Comparison of ENCODE assay signal across 22 mouse cellular contexts in the genomic region with DNA sequence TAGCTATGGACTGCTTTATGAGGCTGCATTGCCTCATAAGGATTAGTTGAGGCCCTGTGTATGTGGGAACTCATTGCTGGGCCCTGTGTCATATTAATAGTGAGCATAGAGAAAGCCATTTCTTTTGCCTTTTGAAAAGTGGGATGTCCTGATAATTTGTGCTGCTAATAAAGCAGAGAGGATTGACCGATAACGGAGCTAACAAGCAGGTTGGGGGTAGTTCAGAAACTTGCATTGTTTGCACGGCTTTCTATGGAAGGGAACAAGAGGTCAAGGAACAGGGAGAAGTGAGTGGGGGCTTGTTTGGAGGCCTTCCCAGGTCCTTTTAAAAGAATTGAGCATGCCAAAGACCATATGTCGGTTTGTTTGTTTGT. TPM values are rescaled to one million over a fixed set of nuclear protein-coding genes. Genes with fewer than 3 reads are reported as not detected.
DNase-seq lines count a peak whose midpoint lies in the region; ATAC-seq and TF ChIP-seq lines count a peak whose summit lies in the region.
"Had no signal": no experiment of that assay in that cellular context is flagged by ENCODE, and none has a peak within 500 bp of the region (broad histone marks: within the 10 kb centered on the region; RNA-seq: fewer than 3 reads in every experiment).

No protein-coding gene starts in this region.

- in situ Hi-C loops in CH12.LX (cut with MboI; ENCODE audit: low pct_ligation_motif_present, low pct_unique_long_range_greater_than_20kb, low sequenced_read_pairs): no loop called here

- H3K9ac ChIP-seq in heart, embryonic 16.5 days (ENCODE audit: low read length): peak overlapping the region; percentile 54
- H3K9ac ChIP-seq in heart, embryonic 12.5 days: no peak overlapping the region
- peak overlapping the region; percentile 81 for H3K9ac ChIP-seq in CH12.LX (ENCODE audit: insufficient read depth, low read depth)
- no peak overlapping the region for H3K9ac ChIP-seq in embryonic facial prominence, embryonic 13.5 days
- H3K9ac ChIP-seq in limb, embryonic 12.5 days (replicated peaks): no peak overlapping the region
- H3K9ac ChIP-seq: hindbrain, embryonic 12.5 days; lung, embryonic 14.5 days; neural tube, embryonic 12.5 days had no signal

- TF ChIP-seq EP300 in CH12.LX (IDR thresholded peaks at IDR 0.05; ENCODE audit: low read length): no peak; the same call in 1 of the 2 replicates

- no peak overlapping the region for H3K4me2 ChIP-seq in heart, embryonic 16.5 days (ENCODE audit: low read depth, low read length)
- no peak overlapping the region for H3K4me2 ChIP-seq in heart, embryonic 12.5 days
- peak overlapping the region; percentile 82 for H3K4me2 ChIP-seq in CH12.LX (ENCODE audit: insufficient read depth, low read depth, poor library complexity, severe bottlenecking)
- H3K4me2 ChIP-seq in embryonic facial prominence, embryonic 13.5 days: no peak overlapping the region
- no peak overlapping the region for H3K4me2 ChIP-seq in limb, embryonic 12.5 days
- H3K4me2 ChIP-seq: hindbrain, embryonic 12.5 days; lung, embryonic 14.5 days; neural tube, embryonic 12.5 days had no signal

- no peaks in the 10 kb centered on the region; the same call in 1 of the 2 replicates for H3K27me3 ChIP-seq in heart, embryonic 16.5 days (ENCODE audit: control insufficient read depth, insufficient read depth, low read length)
- peaks cover 32% of the 10 kb centered on the region for H3K27me3 ChIP-seq in heart, embryonic 12.5 days (replicated peaks)
- no peaks in the 10 kb centered on the region for H3K27me3 ChIP-seq in CH12.LX (replicated peaks)
- H3K27me3 ChIP-seq in embryonic facial prominence, embryonic 13.5 days: peaks cover 12% of the 10 kb centered on the region
- peaks cover 6% of the 10 kb centered on the region; the same call in 1 of the 2 replicates for H3K27me3 ChIP-seq in limb, embryonic 12.5 days

- no peak for TF ChIP-seq RAD21 in CH12.LX (IDR thresholded peaks at IDR 0.05; ENCODE audit: low read depth, low read length)

- no peaks in the 10 kb centered on the region for H3K9me3 ChIP-seq in heart, embryonic 16.5 days (replicated peaks; ENCODE audit: control insufficient read depth, low read length)
- no peaks in the 10 kb centered on the region for H3K9me3 ChIP-seq in heart, embryonic 12.5 days (replicated peaks)
- H3K9me3 ChIP-seq in CH12.LX (replicated peaks; ENCODE audit: low read length): no peaks in the 10 kb centered on the region
- H3K9me3 ChIP-seq in embryonic facial prominence, embryonic 13.5 days: no peaks in the 10 kb centered on the region
- no peaks in the 10 kb centered on the region for H3K9me3 ChIP-seq in limb, embryonic 12.5 days
- H3K9me3 ChIP-seq: hindbrain, embryonic 12.5 days; neural tube, embryonic 12.5 days had no signal

- DNase-seq in CH12.LX (ENCODE audit: extremely low read depth): no peak
- DNase-seq in cerebellum, adult 11-12 months: no peak
- no peak for DNase-seq in urinary bladder, adult 2 months (ENCODE audit: low spot score)
- DNase-seq: adrenal gland, postnatal 36 days; cerebellum, adult 2 months; cerebellum, postnatal 36 days; gastrocnemius, postnatal 14 days; heart, postnatal 10 days; kidney, adult 9 months; kidney, postnatal 36 days; liver; lung, embryonic 14.5 days; lung, postnatal 4 days; right cerebral cortex, adult 18-20 months had no signal

- no peak for ATAC-seq in heart, embryonic 16.5 days (replicated peaks; ENCODE audit: extremely low read depth, insufficient read depth, low FRiP score)
- no peak for ATAC-seq in heart, embryonic 12.5 days (ENCODE audit: insufficient number of reproducible peaks, low FRiP score)
- ATAC-seq in embryonic facial prominence, embryonic 13.5 days (ENCODE audit: insufficient number of reproducible peaks, insufficient read depth, low FRiP score, low TSS enrichment, low read depth): no peak
- ATAC-seq in limb, embryonic 12.5 days (ENCODE audit: insufficient number of reproducible peaks, insufficient read depth, low FRiP score, low TSS enrichment, low read depth): no peak
- no peak for ATAC-seq in cerebellum, adult (ENCODE audit: insufficient number of reproducible peaks, low FRiP score, low TSS enrichment)

- no peak for TF ChIP-seq POLR2A in CH12.LX (IDR thresholded peaks at IDR 0.05; ENCODE audit: low read depth, low read length)

- no peaks in the 10 kb centered on the region for H3K36me3 ChIP-seq in heart, embryonic 16.5 days (ENCODE audit: control insufficient read depth, insufficient read depth)
- H3K36me3 ChIP-seq in heart, embryonic 12.5 days: no peaks in the 10 kb centered on the region
- peaks cover 0 to 4% of the 10 kb centered on the region in 2 experiments for H3K36me3 ChIP-seq in CH12.LX (replicated peaks in 1 of 2; ENCODE audit: control insufficient read depth in 1 of 2, insufficient read depth in 1 of 2, low read length in 1 of 2)
- H3K36me3 ChIP-seq in embryonic facial prominence, embryonic 13.5 days: no peaks in the 10 kb centered on the region
- H3K36me3 ChIP-seq in limb, embryonic 12.5 days: no peaks in the 10 kb centered on the region
- H3K36me3 ChIP-seq: hindbrain, embryonic 12.5 days; neural tube, embryonic 12.5 days had no signal

- peaks cover 8% of the 10 kb centered on the region for H3K4me1 ChIP-seq in heart, embryonic 16.5 days (ENCODE audit: control insufficient read depth, insufficient read depth, low read length)
- peaks cover 13% of the 10 kb centered on the region for H3K4me1 ChIP-seq in heart, embryonic 12.5 days (replicated peaks)
- peaks cover 3 to 34% of the 10 kb centered on the region in 2 experiments for H3K4me1 ChIP-seq in CH12.LX (ENCODE audit: control insufficient read depth in 1 of 2, insufficient read depth in 2 of 2)
- peaks cover 36% of the 10 kb centered on the region for H3K4me1 ChIP-seq in embryonic facial prominence, embryonic 13.5 days
- H3K4me1 ChIP-seq in limb, embryonic 12.5 days (replicated peaks): peaks cover 43% of the 10 kb centered on the region

- WGBS in heart, embryonic 16.5 days: 83% methylated on average over 4 of the region's 4 CpGs
- 80% methylated on average over 4 of the region's 4 CpGs for WGBS in heart, embryonic 12.5 days
- 48% methylated on average over 4 of the region's 4 CpGs for WGBS in embryonic facial prominence, embryonic 13.5 days
- 65% methylated on average over 4 of the region's 4 CpGs for WGBS in limb, embryonic 12.5 days

- dilution Hi-C loops in CH12.LX (cut with MboI; ENCODE audit: extremely low pct_ligation_motif_present, extremely low pct_unique_long_range_greater_than_20kb, low sequenced_read_pairs): no loop called here

- peak overlapping the region; percentile 33 for H3K4me3 ChIP-seq in heart, embryonic 16.5 days (ENCODE audit: low read length)
- H3K4me3 ChIP-seq in heart, embryonic 12.5 days: no peak overlapping the region
- peak overlapping the region; percentile 45 to 85 (median 79) for H3K4me3 ChIP-seq in CH12.LX (replicated peaks in 1 of 3; ENCODE audit: low read depth in 2 of 3, low read length in 2 of 3, poor library complexity in 1 of 3)
- H3K4me3 ChIP-seq in embryonic facial prominence, embryonic 13.5 days: no peak overlapping the region
- H3K4me3 ChIP-seq in limb, embryonic 12.5 days (replicated peaks): no peak overlapping the region
- H3K4me3 ChIP-seq: hindbrain, embryonic 12.5 days; neural tube, embryonic 12.5 days had no signal

- peak overlapping the region; percentile 57 for H3K27ac ChIP-seq in heart, embryonic 16.5 days (ENCODE audit: low read length)
- H3K27ac ChIP-seq in heart, embryonic 12.5 days (ENCODE audit: poor library complexity, severe bottlenecking): no peak overlapping the region
- H3K27ac ChIP-seq in CH12.LX (ENCODE audit: insufficient read depth, low read depth): peak overlapping the region; percentile 95
- peak overlapping the region; percentile 41; the same call in 1 of the 2 replicates for H3K27ac ChIP-seq in embryonic facial prominence, embryonic 13.5 days
- peak overlapping the region; percentile 79 for H3K27ac ChIP-seq in limb, embryonic 12.5 days
- H3K27ac ChIP-seq: neural tube, embryonic 12.5 days had no signal

- TF ChIP-seq CTCF in CH12.LX (conservative IDR thresholded peaks at IDR 0.05 in 1 of 2, IDR thresholded peaks at IDR 0.05 in 1 of 2; ENCODE audit: low read depth in 2 of 2, low read length in 2 of 2): no peak

- peaks cover 53% of the 10 kb centered on the region for H3K79me2 ChIP-seq in CH12.LX (replicated peaks; ENCODE audit: control insufficient read depth, extremely low read depth, insufficient read depth, poor library complexity, severe bottlenecking)

TF ChIP-seq in CH12.LX, 34 proteins besides CTCF, POLR2A, EP300 and RAD21 (continues in another document):
- TF ChIP-seq UBTF (IDR thresholded peaks at IDR 0.05; ENCODE audit: low read depth, low read length) (no peak), ZC3H11A (IDR thresholded peaks at IDR 0.05; ENCODE audit: low read depth, low read length) (no peak), CHD2 (IDR thresholded peaks at IDR 0.05; ENCODE audit: low read length) (no peak), SIN3A (IDR thresholded peaks at IDR 0.05; ENCODE audit: low read length) (no peak), USF2 (conservative IDR thresholded peaks at IDR 0.05; ENCODE audit: low read depth, low read length) (no peak), CHD1 (IDR thresholded peaks at IDR 0.05; ENCODE audit: low read depth, low read length) (no peak), ELF1 (IDR thresholded peaks at IDR 0.05; ENCODE audit: low read depth, low read length) (no peak), NELFE (IDR thresholded peaks at IDR 0.05; ENCODE audit: low read depth, low read length) (no peak)

RNA-seq across cellular contexts. Expression of a gene that starts 4.2 kb away (rescaled TPM):
- polyA plus RNA-seq in heart, embryonic 16.5 days (2015; fragmentation: Nextera tagmentation; extraction: Ambion mirVana): 7.2 and 15.1 TPM in 2 replicates
- 0.15 TPM in 1 of 2 replicates, not detected in the other for polyA plus RNA-seq in heart, embryonic 12.5 days (2016; fragmentation: Nextera tagmentation; extraction: Ambion mirVana)
- total RNA-seq in CH12.LX (2012; rRNA removed) (13.6 and 17.0 TPM in 2 replicates), CH12.LX (2014; rRNA removed) (15.2 and 15.9 TPM in 2 replicates)
- polyA plus RNA-seq in CH12.LX (2012; ENCODE audit: insufficient read length, low read depth): 16.2 and 17.3 TPM in 2 replicates
- polyA plus RNA-seq in embryonic facial prominence, embryonic 13.5 days (2015; fragmentation: Nextera tagmentation; extraction: Ambion mirVana): 2.0 and 2.1 TPM in 2 replicates
- polyA plus RNA-seq in limb, embryonic 12.5 days (2016; fragmentation: Nextera tagmentation; extraction: Ambion mirVana): 1.6 and 1.8 TPM in 2 replicates
- polyA plus RNA-seq in urinary bladder, adult 2 months (2012; rRNA removed): 1.3 and 1.4 TPM in 2 replicates

RNA-seq across cellular contexts. Expression of a gene that starts 13.9 kb away (rescaled TPM):
- 0.71 TPM in 1 of 2 replicates, not detected in the other for polyA plus RNA-seq in heart, embryonic 16.5 days (2015; fragmentation: Nextera tagmentation; extraction: Ambion mirVana)
- 0.50 TPM in 1 of 2 replicates, not detected in the other for polyA plus RNA-seq in heart, embryonic 12.5 days (2016; fragmentation: Nextera tagmentation; extraction: Ambion mirVana)
- total RNA-seq in CH12.LX (2012; rRNA removed) (not detected in 2 replicates), CH12.LX (2014; rRNA removed) (not detected in 2 replicates)
- polyA plus RNA-seq in CH12.LX (2012; ENCODE audit: insufficient read length, low read depth): not detected in 2 replicates
- polyA plus RNA-seq in embryonic facial prominence, embryonic 13.5 days (2015; fragmentation: Nextera tagmentation; extraction: Ambion mirVana): 0.31 TPM in 1 of 2 replicates, not detected in the other
- not detected in 2 replicates for polyA plus RNA-seq in limb, embryonic 12.5 days (2016; fragmentation: Nextera tagmentation; extraction: Ambion mirVana)
- 2.2 and 2.6 TPM in 2 replicates for polyA plus RNA-seq in urinary bladder, adult 2 months (2012; rRNA removed)
- total RNA-seq: adrenal gland, postnatal 36 days; heart, postnatal 10 days had no signal
- polyA plus RNA-seq: hindbrain, embryonic 12.5 days; intestine, embryonic 14.5 days; lung, embryonic 14.5 days; neural tube, embryonic 12.5 days had no signal

Comparison
In these comparisons a context has a peak if more than half of its experiments do, and no peak if none do; other contexts are left out.
1. H3K4me3 ChIP-seq: peak in heart, embryonic 16.5 days (single experiment) and CH12.LX (3 of 3); none in heart, embryonic 12.5 days (single experiment), embryonic facial prominence, embryonic 13.5 days (single experiment) and limb, embryonic 12.5 days (single experiment).
2. H3K9ac ChIP-seq: peak in heart, embryonic 16.5 days (single experiment) and CH12.LX (single experiment); none in heart, embryonic 12.5 days (single experiment), embryonic facial prominence, embryonic 13.5 days (single experiment) and limb, embryonic 12.5 days (single experiment).